Mouse (Mus musculus): Measurements from ENCODE around the gene Zdhhc14. TPM values are rescaled to one million over a fixed set of nuclear protein-coding genes. Genes with fewer than 3 reads are reported as not detected.

Zdhhc14 gene
- polyA plus RNA-seq, 1 experiment = 0.01 TPM

GRCm38 (mm10) chr17:5744016-5744415 lies 251.7 kb downstream of the Zdhhc14 start:
- no peak for TF ChIP-seq CEBPB (IDR thresholded peaks at IDR 0.05; ENCODE audit: low read depth)
- no peak for TF ChIP-seq MYOD1 (IDR thresholded peaks at IDR 0.05; ENCODE audit: control insufficient read depth, insufficient read length, low read depth)
- TF ChIP-seq FOSL1 (IDR thresholded peaks at IDR 0.05; ENCODE audit: insufficient read depth, low read length, poor library complexity, severe bottlenecking) = no peak
- H3K4me3 ChIP-seq (ENCODE audit: insufficient read depth, poor library complexity, severe bottlenecking) = no peak overlapping the region
- peaks cover 11% of the 10 kb centered on the region for H3K27me3 ChIP-seq (ENCODE audit: control insufficient read depth, insufficient read depth, insufficient read length)
- H3K79me3 ChIP-seq (ENCODE audit: low read depth) = no peaks in the 10 kb centered on the region
- H3ac ChIP-seq (ENCODE audit: control insufficient read depth, insufficient read length, low read depth) = no peak overlapping the region
- no peaks in the 10 kb centered on the region for H3K36me3 ChIP-seq (ENCODE audit: control insufficient read depth, insufficient read depth)
- H3K79me2 ChIP-seq (ENCODE audit: control insufficient read depth, insufficient read depth) = no peaks in the 10 kb centered on the region

GRCm38 (mm10) chr17:5746378-5746777 lies 254.0 kb downstream of the Zdhhc14 start:
- TF ChIP-seq MAX (IDR thresholded peaks at IDR 0.05) (no peak), MYOD1 (IDR thresholded peaks at IDR 0.05; ENCODE audit: control insufficient read depth, insufficient read length, low read depth) (no peak), CTCF (IDR thresholded peaks at IDR 0.05; ENCODE audit: control insufficient read depth, insufficient read depth, insufficient read length) (no peak), CEBPB (IDR thresholded peaks at IDR 0.05; ENCODE audit: low read depth) (no peak), MYOG (IDR thresholded peaks at IDR 0.05; ENCODE audit: control insufficient read depth, extremely low read depth, insufficient read length) (no peak), FOSL1 (IDR thresholded peaks at IDR 0.05; ENCODE audit: insufficient read depth, low read length, poor library complexity, severe bottlenecking) (no peak), USF1 (IDR thresholded peaks at IDR 0.05; ENCODE audit: low read depth) (no peak)
- no peaks in the 10 kb centered on the region for H3K79me3 ChIP-seq (ENCODE audit: low read depth)
- H3K27me3 ChIP-seq (ENCODE audit: control insufficient read depth, insufficient read depth, insufficient read length) = peaks cover 14% of the 10 kb centered on the region
- H3K36me3 ChIP-seq (ENCODE audit: control insufficient read depth, insufficient read depth) = no peaks in the 10 kb centered on the region
- H3K79me2 ChIP-seq (ENCODE audit: control insufficient read depth, insufficient read depth) = no peaks in the 10 kb centered on the region
- no peak overlapping the region for H3ac ChIP-seq (ENCODE audit: control insufficient read depth, insufficient read length, low read depth)
- no peak overlapping the region for H3K4me3 ChIP-seq (ENCODE audit: insufficient read depth, poor library complexity, severe bottlenecking)

GRCm38 (mm10) chr17:5747539-5748500 lies 255.5 kb downstream of the Zdhhc14 start:
- H3K79me3 ChIP-seq (ENCODE audit: low read depth) = no peaks in the 10 kb centered on the region
- no peak overlapping the region for H3K4me3 ChIP-seq (ENCODE audit: insufficient read depth, poor library complexity, severe bottlenecking)
- peaks cover 14% of the 10 kb centered on the region for H3K27me3 ChIP-seq (ENCODE audit: control insufficient read depth, insufficient read depth, insufficient read length)

GRCm38 (mm10) chr17:5748501-5748894 lies 256.1 kb downstream of the Zdhhc14 start:
- Histone ChIP-seq H3K36me3 (ENCODE audit: control insufficient read depth, insufficient read depth) (no peaks in the 10 kb centered on the region), H3K27me3 (ENCODE audit: control insufficient read depth, insufficient read depth, insufficient read length) (peaks cover 14% of the 10 kb centered on the region), H3K4me3 (ENCODE audit: insufficient read depth, poor library complexity, severe bottlenecking) (no peak overlapping the region), H3K79me3 (ENCODE audit: low read depth) (no peaks in the 10 kb centered on the region), H3K79me2 (ENCODE audit: control insufficient read depth, insufficient read depth) (no peaks in the 10 kb centered on the region), H3ac (ENCODE audit: control insufficient read depth, insufficient read length, low read depth) (no peak overlapping the region)
- TF ChIP-seq USF1 (IDR thresholded peaks at IDR 0.05; ENCODE audit: low read depth) = no peak
- TF ChIP-seq CEBPB (IDR thresholded peaks at IDR 0.05; ENCODE audit: low read depth) = no peak
- TF ChIP-seq MYOD1 (IDR thresholded peaks at IDR 0.05; ENCODE audit: control insufficient read depth, insufficient read length, low read depth) = no peak
- no peak for TF ChIP-seq CTCF (IDR thresholded peaks at IDR 0.05; ENCODE audit: control insufficient read depth, insufficient read depth, insufficient read length)
- TF ChIP-seq MAX (IDR thresholded peaks at IDR 0.05) = no peak
- no peak for TF ChIP-seq FOSL1 (IDR thresholded peaks at IDR 0.05; ENCODE audit: insufficient read depth, low read length, poor library complexity, severe bottlenecking)
- TF ChIP-seq MYOG (IDR thresholded peaks at IDR 0.05; ENCODE audit: control insufficient read depth, extremely low read depth, insufficient read length) = no peak

More at GRCm38 (mm10) chr17:5747539-5748500, 255.5 kb downstream of the Zdhhc14 start:
- TF ChIP-seq MAX (IDR thresholded peaks at IDR 0.05) (no peak), USF1 (IDR thresholded peaks at IDR 0.05; ENCODE audit: low read depth) (no peak), MYOD1 (IDR thresholded peaks at IDR 0.05; ENCODE audit: control insufficient read depth, insufficient read length, low read depth) (no peak)
- Histone ChIP-seq H3K79me2 (ENCODE audit: control insufficient read depth, insufficient read depth) (no peaks in the 10 kb centered on the region), H3K36me3 (ENCODE audit: control insufficient read depth, insufficient read depth) (no peaks in the 10 kb centered on the region), H3ac (ENCODE audit: control insufficient read depth, insufficient read length, low read depth) (no peak overlapping the region)

- H3K27me3 ChIP-seq (ENCODE audit: control insufficient read depth, insufficient read depth, insufficient read length) = peaks cover 11% of the 10 kb centered on the region
- H3K79me2 ChIP-seq (ENCODE audit: control insufficient read depth, insufficient read depth) = no peaks in the 10 kb centered on the region
- H3ac ChIP-seq (ENCODE audit: control insufficient read depth, insufficient read length, low read depth) = no peak overlapping the region
- H3K36me3 ChIP-seq (ENCODE audit: control insufficient read depth, insufficient read depth) = no peaks in the 10 kb centered on the region
- no peaks in the 10 kb centered on the region for H3K79me3 ChIP-seq (ENCODE audit: low read depth)
- no peak overlapping the region for H3K4me3 ChIP-seq (ENCODE audit: insufficient read depth, poor library complexity, severe bottlenecking)
- TF ChIP-seq MYOG (IDR thresholded peaks at IDR 0.05; ENCODE audit: control insufficient read depth, extremely low read depth, insufficient read length) = no peak
- TF ChIP-seq FOSL1 (IDR thresholded peaks at IDR 0.05; ENCODE audit: insufficient read depth, low read length, poor library complexity, severe bottlenecking) = no peak
- TF ChIP-seq MAX (IDR thresholded peaks at IDR 0.05) = no peak
- no peak for TF ChIP-seq USF1 (IDR thresholded peaks at IDR 0.05; ENCODE audit: low read depth)
- TF ChIP-seq CEBPB (IDR thresholded peaks at IDR 0.05; ENCODE audit: low read depth) = no peak
- TF ChIP-seq MYOD1 (IDR thresholded peaks at IDR 0.05; ENCODE audit: control insufficient read depth, insufficient read length, low read depth) = no peak
- no peak for TF ChIP-seq CTCF (IDR thresholded peaks at IDR 0.05; ENCODE audit: control insufficient read depth, insufficient read depth, insufficient read length)
These were observed 257.9 kb downstream of the Zdhhc14 start for GRCm38 (mm10) chr17:5750278-5750677.

- Histone ChIP-seq H3ac (ENCODE audit: control insufficient read depth, insufficient read length, low read depth) (no peak overlapping the region), H3K4me3 (ENCODE audit: insufficient read depth, poor library complexity, severe bottlenecking) (no peak overlapping the region), H3K36me3 (ENCODE audit: control insufficient read depth, insufficient read depth) (no peaks in the 10 kb centered on the region), H3K27me3 (ENCODE audit: control insufficient read depth, insufficient read depth, insufficient read length) (peaks cover 12% of the 10 kb centered on the region), H3K79me2 (ENCODE audit: control insufficient read depth, insufficient read depth) (no peaks in the 10 kb centered on the region), H3K79me3 (ENCODE audit: low read depth) (no peaks in the 10 kb centered on the region)
- TF ChIP-seq CTCF (IDR thresholded peaks at IDR 0.05; ENCODE audit: control insufficient read depth, insufficient read depth, insufficient read length) = no peak
- no peak for TF ChIP-seq CEBPB (IDR thresholded peaks at IDR 0.05; ENCODE audit: low read depth)
- no peak for TF ChIP-seq USF1 (IDR thresholded peaks at IDR 0.05; ENCODE audit: low read depth)
- no peak for TF ChIP-seq FOSL1 (IDR thresholded peaks at IDR 0.05; ENCODE audit: insufficient read depth, low read length, poor library complexity, severe bottlenecking)
- TF ChIP-seq MYOG (IDR thresholded peaks at IDR 0.05; ENCODE audit: control insufficient read depth, extremely low read depth, insufficient read length) = no peak
- no peak for TF ChIP-seq MYOD1 (IDR thresholded peaks at IDR 0.05; ENCODE audit: control insufficient read depth, insufficient read length, low read depth)
- TF ChIP-seq MAX (IDR thresholded peaks at IDR 0.05) = no peak
These were observed 258.7 kb downstream of the Zdhhc14 start for GRCm38 (mm10) chr17:5751066-5751465.

Data from C2C12 (cell line).